Mouse (Mus musculus): ENCODE results near the gene Atp2a3.

The Atp2a3 gene

DNA sequence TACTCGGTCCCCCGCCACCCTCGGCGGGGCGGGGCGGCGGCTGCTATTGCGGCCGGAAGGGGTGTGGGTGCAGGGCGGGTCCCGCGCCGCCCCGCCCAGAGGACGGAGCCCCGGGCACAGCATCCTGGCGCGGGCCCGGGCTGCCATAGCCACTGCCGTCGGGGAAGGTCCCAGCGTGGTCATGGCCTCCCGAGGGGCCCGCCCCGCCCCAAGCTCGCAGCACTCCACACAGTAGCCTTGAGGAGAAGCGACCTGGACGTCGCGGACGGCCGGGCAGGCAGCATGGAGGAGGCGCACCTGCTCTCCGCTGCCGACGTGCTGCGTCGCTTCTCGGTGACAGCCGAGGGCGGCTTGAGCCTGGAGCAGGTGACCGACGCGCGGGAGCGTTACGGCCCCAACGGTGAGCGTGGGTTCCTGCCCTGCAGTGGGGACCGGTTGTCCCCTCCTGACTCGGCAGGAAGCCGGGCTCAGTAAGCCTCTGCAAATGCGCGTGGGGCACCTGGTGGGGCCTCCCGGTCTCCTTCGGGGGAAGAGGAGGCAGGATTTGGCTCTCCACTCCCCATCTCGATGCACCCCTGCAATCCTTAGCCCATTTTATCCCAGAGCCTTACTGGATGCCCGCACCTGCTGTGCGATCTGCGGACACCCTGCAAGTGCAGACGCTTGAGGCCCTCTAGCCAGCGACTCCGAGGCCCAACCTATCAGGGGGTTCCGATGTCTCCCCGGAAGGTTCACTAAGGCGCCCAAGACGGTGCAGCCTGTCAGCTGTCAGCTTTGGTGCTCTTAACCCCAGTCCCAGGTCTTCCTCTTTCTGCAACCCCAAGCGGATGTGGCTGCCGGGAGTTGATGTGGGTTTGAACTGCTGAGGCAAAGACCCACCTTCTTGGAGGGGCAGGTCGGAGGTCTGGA, at the start of gene Atp2a3:
Atp2a3 (plus strand) TSS at position 98 of the 909 bp plus-strand sequence.
- DNase-seq, result peak; percentile 65 to 75

DNA sequence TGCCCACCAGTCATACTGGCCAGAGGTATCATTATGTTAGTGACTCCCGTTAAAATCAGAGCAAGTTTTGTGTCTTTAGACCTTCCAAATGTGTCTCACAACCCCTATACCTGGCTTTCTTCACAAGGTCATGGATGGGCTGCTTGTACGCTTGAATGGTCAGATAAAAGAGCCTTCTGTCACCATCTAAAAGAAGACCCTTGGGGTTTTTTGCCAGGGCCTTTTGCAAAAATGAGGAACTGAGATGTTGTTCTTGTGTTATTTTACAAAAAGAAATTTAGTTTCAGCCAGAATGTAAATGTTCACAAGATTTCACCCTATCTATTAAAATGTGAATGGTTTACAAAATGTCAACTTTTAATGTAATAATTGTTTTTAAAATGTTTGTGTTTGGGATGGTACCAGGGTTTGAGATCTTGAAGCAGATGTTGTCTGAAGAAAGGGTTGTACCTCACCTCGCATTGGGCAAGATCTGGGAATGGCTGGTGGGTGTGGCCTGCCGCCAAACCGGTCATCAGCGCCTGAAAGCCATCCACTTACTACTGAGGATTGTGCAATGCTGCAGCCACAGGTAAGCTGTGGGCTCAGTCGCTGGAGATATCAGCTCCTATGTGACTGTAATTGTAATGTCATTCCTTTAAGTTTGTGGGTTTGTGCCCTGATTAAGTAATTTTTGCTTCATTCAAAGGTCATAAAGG, 43.5 kb upstream of the Atp2a3 start:
- DNase-seq, result peak; percentile 73 to 80

DNA sequence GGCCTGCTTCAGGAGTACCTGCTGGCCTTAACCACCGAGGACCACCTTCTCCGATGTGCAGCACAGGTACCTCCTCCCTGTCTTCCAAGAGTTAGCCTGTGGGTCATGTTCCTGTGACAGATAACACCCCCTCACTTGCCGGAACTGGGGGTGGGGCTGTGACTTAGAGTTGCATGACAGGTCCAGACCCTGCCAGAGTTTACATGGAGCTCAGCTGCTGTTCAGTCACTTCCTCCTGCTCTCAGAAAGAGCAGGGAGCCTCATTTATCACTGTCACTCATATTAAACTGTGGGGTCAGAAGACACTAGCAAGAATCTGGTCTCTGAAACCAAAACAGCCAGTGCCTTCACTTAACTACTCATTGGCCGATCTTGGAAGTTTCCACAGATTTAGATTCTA, 37.9 kb upstream of the Atp2a3 start:
- DNase-seq, result peak in 1 of 2 experiments; percentile 29

DNA sequence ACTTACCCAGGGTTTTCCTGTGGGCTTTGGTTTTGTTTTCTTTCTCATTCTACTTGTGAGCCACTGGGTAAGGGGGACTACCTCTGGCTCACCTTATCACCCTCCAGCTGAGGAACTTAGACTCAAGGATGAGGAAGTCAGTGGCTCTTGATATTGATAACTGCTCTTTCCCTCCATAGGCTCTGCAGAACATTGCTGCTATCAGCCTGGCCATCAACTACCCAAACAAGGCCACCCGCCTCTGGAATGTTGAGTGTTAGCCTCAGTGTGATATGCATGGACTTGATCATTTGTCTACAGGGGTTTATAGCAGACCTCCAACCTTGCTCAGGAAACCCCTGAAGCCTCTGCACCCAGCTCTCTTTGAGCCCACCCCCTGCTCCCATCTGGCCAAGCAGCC, 36.5 kb upstream of the Atp2a3 start:
- no peak for DNase-seq

DNA sequence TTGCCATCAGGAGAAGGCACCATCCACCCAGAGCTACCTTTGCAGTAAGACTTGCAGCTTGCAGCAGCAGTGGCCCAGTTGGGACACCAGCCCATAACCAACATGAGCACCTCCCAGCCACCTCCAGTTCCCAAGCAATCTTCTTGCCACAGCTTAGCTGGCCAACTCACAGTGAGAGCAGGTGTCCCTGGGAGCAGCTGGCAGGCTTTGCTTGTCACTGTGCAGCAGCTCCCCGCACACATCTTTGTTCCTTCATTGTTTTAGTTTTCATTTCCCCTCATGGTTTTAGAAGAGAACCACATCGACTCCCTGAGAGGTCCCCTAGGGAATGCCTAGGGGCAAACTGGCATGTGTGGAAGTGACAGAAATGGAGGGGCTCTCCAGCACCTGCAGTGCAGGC, 35.9 kb upstream of the Atp2a3 start:
- DNase-seq, result no peak

DNA sequence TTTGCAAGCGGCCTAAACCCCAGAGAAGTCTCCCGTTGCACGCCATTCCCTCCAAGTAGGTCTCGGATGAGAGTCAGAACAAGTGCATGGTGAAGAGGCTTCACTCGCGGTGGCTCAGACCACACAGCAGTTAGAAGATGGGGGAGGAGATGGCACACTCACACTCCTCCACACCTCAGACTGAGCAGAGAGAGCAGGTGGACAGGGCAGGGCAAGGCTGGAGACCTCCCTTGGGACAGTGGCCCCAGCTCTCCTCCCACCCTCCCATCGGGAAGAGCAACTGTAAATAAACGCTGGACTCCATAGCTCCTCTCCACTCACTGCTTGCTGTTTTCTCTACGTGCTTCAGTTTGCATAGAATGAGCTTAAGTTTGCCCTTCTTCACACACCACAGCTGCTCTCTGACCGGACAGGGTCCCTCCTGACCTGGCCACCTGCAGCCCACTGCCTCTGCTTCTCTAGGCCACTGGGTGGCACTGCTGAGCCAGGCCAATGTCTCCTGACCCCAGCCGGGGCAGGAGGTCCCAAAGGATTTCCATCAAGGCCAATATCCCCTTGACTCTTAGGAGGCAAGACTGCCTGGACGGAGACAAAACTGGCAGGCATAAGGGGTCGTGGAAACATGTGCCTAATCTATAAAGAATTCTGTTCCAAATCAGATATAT, 34.6 kb upstream of the Atp2a3 start:
- peak; percentile 63 to 64 for DNase-seq

DNA sequence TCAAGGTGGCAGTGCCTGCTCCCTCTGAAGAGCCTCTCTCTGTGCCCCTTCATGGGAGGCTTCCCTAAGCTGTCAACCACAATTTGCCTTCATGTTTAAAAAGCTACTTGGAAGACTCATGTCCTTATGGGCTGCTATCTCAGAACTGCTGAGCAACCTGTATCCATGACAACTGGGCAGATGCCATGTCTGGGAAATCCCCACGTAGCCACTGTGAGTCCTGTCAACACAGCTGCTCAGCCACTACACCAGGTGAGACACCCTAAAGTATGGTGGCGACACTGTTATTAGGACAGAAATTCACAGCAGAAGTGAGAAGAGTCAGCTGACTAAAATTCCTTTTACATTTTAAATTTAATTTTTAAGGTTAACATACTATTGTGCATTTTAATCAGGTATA, 32.5 kb upstream of the Atp2a3 start:
- no peak for DNase-seq

DNA sequence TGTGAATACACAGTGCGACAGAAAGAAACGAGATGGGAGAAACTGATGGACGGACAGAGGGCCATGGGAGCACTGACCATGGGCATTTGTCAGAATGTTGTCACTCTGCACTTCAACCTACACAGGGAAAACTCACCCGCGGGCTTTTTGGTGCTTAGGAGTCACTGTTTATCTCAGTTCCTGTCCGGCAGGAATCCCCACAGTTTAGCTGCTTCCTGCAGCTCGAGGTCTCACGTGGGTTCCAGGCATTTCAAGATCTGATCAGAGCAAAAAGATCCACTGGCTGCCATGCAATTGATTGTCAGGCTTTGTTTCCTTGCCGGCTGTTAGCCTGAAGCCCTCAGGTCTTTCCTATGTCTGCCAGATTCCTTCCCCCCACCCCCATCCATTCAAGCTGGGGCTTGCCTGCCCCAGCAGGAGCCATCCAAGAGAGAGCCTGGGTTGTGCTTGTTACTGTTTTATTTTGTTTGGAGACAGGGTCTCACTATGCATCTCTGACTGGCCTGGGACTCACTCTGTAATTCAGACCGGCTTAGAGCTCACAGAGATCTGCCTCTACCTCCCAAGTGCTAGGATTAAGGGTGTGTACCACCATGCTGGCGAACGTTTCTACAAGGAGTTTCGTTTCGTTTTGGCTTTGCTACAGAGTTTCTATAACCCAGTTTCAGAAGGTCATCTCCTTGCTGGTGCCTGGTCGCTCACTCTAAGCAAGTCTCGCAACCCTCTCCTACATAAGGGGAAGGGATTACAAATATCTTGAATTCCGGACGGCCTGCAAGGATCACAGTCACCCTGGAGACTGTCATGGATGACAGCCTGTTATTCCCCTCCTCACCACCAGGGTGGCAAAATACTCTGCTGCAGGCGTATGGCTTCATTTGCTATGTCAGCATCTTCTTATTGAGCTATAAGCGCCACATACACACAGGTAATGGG, 20.5 kb upstream of the Atp2a3 start:
- DNase-seq, result peak; percentile 63 to 76

DNA sequence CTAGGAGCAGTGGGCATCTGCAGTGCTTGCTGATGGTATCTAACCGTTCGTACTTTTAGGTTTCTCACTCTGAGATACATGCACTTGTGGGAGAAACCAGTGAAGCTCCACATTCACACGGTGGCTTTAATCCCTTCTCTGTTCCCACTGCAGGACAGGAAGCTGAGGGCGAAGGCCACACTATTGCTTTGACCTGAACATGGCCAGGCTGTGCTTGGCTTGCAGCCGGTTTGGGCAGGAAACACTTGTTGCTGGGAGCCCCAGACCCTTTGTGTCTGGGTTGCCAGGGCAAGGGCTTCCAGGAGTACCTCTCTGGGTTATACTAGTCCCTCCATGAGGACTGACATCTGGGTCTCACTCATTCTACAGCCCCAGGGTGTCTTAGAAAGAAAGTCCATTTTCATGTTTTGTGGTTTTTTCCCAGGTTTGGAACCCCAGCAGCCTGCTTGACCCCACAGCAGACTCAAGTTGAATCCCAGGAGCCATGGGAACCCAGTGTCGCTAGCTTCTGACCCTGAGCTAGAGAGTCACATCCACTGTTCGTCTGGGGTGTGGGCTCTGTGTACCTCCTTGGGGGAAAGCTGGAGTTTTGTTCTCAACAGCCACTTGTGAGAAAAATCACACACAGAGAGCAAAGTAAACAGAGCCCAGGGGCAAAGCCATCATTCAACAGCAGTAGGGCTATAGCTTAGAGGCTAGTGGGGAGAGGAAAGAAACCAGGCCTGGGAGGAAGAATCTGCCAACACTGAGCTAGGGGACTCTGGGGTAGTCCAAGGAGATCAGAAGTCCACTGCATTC, 15.8 kb upstream of the Atp2a3 start:
- peak in 1 of 2 experiments; percentile 51 for DNase-seq

DNA sequence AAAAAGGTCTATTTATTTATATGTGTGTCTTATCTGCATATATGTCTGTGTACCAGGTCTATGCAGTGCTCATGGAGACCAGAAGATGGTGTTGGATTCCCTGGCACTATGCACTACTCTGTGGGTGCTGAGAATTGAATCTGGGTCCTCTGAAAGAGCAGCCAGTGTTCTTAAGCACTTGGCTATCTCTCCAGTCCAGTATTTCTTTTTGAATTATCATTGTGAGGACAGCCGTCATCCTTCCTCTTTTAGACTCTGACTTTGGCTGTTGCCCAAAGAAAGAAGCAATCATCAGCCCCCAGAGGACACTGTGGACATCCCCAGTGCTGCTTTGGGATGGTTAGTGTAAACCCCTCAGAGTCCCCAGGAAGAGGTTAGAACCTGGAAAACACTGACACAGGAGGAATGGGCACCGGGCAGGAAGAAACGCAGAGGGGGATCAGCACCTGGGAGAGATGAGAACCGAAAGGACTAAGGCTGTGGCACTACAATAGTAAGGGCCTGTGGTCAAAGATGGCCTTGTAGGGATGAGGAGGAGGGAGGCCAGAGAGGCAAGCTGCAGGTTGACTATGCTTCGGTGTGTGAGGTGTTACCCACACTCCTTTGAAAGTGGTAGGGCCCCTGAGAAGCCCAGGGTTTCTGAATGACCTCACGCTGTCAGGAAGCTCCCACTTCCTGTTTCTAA, 15.0 kb upstream of the Atp2a3 start:
- peak; percentile 53 to 75 for DNase-seq

DNA sequence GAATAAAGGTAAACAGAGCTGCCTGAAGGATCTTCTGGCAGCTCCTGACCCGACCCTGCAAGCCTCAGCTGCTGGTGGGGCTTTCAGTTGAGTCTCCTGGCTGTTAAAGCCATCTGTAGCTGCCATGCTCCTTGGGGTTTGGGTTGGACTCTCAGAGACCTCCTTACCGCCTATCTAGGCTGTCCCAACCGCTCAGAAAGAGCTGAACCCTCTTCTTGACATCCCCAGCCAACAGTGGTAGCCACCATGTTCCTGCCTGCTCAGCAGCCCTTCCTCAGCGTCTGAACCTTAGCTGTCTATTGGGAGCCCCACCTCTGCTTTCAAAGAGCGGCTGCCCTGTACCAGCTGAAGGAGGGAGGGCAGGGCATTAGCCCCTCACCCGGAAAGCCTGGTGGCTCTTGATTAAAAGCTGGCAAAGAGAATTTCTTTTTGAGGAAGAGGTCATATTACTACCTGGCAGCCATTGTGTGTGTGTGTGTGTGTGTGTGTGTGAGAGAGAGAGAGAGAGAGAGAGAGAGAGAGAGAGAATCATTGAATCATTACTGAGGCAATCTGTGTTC, 14.3 kb upstream of the Atp2a3 start:
- no peak for DNase-seq

DNA sequence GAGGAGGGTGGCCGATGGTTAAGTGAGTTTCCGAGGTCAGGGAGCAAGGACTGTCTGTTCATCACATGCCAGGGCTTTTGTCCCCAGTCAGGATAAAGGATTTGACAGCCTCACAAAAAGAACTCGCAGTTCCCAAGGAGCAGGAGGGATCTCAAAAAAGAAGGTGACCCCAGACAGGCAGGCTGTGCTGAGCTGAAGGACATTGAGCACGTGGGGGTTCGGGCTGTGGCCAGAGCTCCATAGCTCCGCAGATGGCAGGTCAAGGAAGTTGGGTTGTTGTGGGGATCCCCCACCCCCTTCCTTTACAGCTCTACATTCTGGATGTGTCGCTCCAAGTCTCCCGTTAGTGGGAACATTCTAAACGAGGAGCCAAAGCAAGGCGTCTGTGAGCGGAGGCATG, 13.1 kb upstream of the Atp2a3 start:
- DNase-seq, result no peak

DNA sequence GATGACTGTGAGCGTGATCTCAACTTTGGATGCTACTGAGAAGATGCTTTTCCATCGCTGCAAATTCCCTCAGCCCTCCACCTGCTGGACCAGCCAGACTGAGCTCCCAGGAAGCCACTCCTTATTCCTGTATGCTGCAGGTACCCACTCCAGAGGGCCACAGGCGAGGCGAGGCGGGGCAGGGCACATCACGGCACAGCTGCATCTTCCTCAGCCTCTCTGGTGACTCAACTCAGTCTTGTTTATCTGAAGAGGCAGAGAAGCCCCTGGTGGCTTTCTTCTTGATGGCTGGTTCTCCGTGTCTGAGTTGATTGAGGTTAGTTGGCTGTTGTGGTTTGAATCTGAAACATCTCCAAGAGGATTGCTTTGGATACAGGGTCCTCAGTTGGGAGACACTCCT, 12.7 kb upstream of the Atp2a3 start:
- no peak for DNase-seq

DNA sequence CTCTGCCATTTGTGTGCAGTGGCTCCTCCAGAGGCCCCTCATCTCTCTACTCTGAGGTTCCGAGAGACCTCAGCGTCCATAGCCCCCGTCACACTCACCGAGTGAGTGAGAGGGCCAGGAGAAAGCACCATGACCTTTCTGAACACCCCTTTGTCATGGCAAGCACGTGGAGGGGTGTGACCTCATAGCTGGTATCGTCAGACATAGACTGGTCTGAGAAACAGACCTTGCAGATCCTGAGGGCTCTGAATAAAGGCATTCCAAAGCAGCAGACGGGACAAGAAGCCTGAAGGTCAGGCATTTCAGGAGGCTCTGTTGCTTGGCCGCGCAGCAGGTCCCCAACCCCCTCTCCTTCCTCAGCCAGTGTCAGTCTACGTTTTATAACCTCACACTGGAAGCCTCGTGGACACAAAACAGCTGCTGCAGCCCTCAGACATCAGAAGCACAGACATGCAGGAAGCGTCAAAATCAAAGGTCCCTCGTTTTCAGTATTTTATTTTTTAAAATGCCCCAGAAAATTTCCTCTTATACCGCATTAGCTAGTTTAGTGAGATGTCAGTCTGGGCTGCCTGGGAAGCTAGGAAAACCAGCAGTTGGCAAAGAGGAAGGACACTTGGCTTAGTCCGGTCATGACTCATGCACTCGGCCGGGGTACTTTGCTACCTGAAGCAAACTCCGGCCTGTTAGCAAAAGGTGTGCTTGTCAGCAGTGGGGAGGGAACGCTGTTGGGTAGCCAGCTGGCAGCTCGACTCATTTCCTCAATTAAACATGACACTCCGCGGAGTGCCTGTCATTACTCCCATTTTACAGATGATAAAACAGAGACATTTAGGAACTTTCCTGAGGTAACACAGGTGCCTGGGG, 9.6 kb upstream of the Atp2a3 start:
- DNase-seq, result peak; percentile 78 to 87

DNA sequence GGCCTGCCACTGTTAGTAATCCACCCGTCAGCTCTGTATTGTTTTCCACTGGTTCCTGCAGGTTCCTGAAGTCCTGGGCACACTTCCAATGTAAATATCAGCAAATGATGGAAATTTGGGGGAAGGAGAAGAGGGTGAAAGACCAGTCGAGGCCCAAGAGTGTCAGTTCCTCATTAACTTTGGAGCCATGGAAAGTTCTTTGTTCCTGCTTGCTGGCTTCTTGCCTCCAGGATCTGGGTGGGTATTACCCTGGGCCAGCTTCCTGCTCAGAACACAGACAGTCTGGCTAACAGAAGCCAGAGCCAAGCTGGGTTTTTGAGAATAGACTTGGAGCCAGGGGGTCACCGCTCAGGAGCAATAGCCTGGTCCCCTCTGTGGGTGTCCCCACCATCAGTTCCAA, 8.7 kb upstream of the Atp2a3 start:
- DNase-seq, result peak; percentile 75 to 86

DNA sequence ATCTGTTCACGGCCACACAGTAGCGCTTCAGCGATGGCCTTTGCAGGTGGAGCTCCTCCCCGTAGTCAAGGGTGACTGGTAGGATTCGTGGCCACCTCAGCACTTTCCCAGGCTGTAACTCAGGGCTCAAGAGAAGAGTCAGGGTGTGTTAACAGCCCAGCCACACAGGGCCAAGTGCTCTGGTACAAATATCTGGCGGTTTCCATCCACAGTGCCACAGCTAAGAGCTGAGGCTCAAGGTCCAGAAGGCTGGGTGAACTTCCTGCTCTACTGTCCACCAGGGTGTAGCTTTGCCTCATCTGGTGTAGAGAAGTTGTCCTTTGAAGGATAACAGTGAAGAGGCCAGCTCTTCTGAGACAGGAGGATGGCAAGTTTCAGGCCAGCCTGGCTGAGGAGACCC, 8.3 kb upstream of the Atp2a3 start:
- no peak for DNase-seq

DNA sequence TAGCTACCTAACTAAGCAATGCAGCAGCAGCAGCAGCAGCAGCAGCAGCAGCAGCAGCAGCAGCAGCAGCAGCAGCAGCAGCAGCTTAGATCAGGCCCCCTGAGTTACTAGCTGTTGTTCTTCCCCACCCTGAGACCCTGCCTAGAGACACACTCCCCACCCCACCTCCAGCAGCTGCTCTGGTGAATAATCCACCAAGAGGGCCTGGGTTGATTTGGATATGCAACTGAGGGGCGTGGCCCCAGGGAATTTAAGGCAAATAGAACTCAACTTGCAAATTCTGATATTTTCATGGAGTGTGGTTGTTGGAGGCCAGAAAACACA, 7.9 kb upstream of the Atp2a3 start:
- DNase-seq, result no peak

DNA sequence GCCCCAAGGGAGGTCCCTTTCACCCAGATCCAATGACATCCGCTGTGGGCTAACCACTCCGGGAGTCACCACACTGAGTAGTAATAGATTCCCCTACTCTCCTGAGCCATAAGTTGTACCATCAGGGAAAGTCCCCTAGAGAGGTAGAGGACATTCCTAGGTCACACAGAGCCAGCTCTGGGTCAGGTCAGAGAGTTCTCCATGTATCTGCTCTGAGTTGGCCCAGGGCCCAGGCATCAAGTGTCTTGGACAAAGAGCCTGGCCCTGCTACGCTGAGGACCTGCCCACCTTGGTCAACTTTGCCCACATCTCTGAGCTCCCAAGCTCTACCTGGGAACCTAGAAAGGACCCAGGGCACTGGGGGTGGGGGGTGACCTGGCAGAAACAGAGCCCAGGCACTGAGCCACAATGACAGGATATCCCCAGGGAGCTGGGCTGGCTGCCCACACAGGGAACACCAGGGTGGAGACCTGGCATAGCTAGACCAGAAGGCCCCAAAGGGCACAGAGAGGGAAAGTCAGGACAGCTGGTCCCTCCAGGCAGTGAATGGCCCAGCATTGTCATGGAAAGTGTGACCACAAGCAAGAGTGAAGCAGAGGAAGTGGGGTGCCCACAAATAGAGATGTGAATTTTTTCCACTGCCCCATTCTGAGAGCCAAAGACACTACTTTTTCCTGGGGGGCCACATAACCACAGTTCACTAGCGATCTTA, 7.4 kb upstream of the Atp2a3 start:
- DNase-seq, result peak; percentile 88 to 93

DNA sequence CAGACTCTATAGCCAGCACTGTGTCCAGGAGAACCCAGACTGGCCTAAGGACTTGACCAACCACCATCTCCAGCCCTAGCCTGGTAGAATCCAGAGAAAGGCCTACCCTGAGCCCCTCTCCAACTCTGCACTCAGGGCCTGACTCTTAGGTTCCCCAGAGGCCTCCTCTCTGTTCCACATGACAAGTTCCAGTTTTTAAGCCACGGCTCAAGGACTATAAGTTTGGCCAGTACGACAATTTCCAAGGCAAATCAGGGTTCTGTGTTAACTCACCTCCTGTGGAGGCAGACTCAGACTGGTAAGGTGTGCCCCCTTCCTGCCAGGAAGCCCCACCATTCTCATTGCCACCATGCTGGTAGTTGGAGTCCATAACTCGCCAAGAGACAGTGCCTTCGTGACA, 6.8 kb upstream of the Atp2a3 start:
- DNase-seq, result no peak

Data from lung, adult 18-20 months (tissue).